ENCODE assay signal across 9 mouse cellular contexts in the genomic region with DNA sequence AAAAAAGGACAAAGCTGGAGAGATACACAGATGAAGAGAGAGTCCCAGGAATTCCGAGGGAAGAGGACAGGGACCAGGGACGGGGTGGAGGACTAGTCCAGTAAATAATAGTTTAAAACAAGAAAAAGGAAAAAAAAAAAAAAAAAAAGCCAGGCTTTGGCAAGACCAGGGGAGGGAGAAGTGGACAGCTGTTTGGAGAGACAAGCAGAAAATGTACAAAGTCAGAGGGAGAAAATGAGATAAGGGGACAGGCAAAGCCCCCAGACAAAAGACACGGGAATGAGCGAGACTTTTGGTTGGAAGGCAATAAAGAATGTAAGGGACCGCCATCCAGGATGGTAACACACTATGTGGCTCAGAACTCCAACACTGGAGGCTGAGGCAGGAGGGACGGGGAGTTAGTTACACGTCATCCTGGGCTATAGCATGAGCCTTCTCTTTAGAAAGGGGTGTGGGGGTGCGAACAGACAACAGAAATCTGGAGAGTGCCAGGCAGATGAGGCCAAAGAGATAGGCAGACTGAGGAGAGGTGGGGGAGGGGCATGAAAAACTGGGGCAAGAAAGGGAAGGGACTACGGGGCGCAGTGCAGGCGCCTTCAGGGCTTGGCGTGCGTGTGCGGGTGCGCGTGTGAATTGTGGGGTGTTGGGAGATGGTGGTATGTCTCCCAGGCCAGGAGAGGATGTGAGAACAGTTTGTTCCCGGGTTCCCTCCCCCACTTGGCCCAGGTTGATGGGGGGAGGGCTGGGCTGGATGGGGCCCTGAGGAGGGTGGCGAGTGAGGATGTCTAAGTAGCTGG. TPM values are rescaled to one million over a fixed set of nuclear protein-coding genes. Genes with fewer than 3 reads are reported as not detected.
DNase-seq lines count a peak whose midpoint lies in the region; ATAC-seq lines count a peak whose summit lies in the region.
"Had no signal": no experiment of that assay in that cellular context is flagged by ENCODE, and none has a peak within 500 bp of the region (broad histone marks: within the 10 kb centered on the region; RNA-seq: fewer than 3 reads in every experiment).

No protein-coding gene starts in this region.

- 3% methylated on average over 18 of the region's 18 CpGs for WGBS in forebrain, embryonic 16.5 days
- 1% methylated on average over 18 of the region's 18 CpGs for WGBS in midbrain, embryonic 10.5 days
- 8% methylated on average over 18 of the region's 18 CpGs for WGBS in stomach, embryonic 16.5 days

- peak; percentile 42 for DNase-seq in cerebellum, adult 9-11 months
- no peak for DNase-seq in cerebellum, postnatal 4 days (ENCODE audit: low spot score in 2 of 2)
- DNase-seq in ES-CJ7 (ENCODE audit: low read depth, low spot score): peak; percentile 60
- DNase-seq in left cerebral cortex, postnatal 25 days (ENCODE audit: low spot score in 2 of 2): peak; percentile 65 to 86
- DNase-seq in midbrain, embryonic 10.5 days (ENCODE audit: low spot score): peak; percentile 64
- no peak for DNase-seq in adrenal gland, adult 2 months

- H3K9me3 ChIP-seq in forebrain, embryonic 16.5 days (ENCODE audit: control insufficient read depth, low read length): no peaks in the 10 kb centered on the region
- H3K9me3 ChIP-seq in midbrain, embryonic 10.5 days (replicated peaks): no peaks in the 10 kb centered on the region
- H3K9me3 ChIP-seq in stomach, embryonic 16.5 days (replicated peaks; ENCODE audit: control insufficient read depth, low read length): no peaks in the 10 kb centered on the region

- H3K36me3 ChIP-seq in forebrain, embryonic 16.5 days (ENCODE audit: control insufficient read depth, insufficient read depth): 0 out of 2 replicates have a peak, but pooled peaks cover 2% of the 10 kb centered on the region
- H3K36me3 ChIP-seq in midbrain, embryonic 10.5 days: peaks cover 42% of the 10 kb centered on the region
- no peaks in the 10 kb centered on the region for H3K36me3 ChIP-seq in stomach, embryonic 16.5 days (ENCODE audit: control insufficient read depth, insufficient read depth, low read length)

- H3K27ac ChIP-seq in forebrain, embryonic 16.5 days (ENCODE audit: low read length): peak overlapping the region; percentile 95
- H3K27ac ChIP-seq in midbrain, embryonic 10.5 days (replicated peaks): peak overlapping the region; percentile 94
- peak overlapping the region; percentile 86 for H3K27ac ChIP-seq in stomach, embryonic 16.5 days (ENCODE audit: low read length)

- ATAC-seq in forebrain, embryonic 16.5 days: peak; percentile 6
- peak; percentile 43 for ATAC-seq in stomach, embryonic 16.5 days (ENCODE audit: insufficient read depth, low FRiP score)

- no peaks in the 10 kb centered on the region for H3K27me3 ChIP-seq in forebrain, embryonic 16.5 days (replicated peaks; ENCODE audit: control insufficient read depth, insufficient read depth, low read length)
- no peaks in the 10 kb centered on the region for H3K27me3 ChIP-seq in midbrain, embryonic 10.5 days (ENCODE audit: low read depth, poor library complexity, severe bottlenecking)
- no peaks in the 10 kb centered on the region for H3K27me3 ChIP-seq in stomach, embryonic 16.5 days (ENCODE audit: control insufficient read depth, insufficient read depth, low read length)

- peak overlapping the region; percentile 46 for H3K4me2 ChIP-seq in forebrain, embryonic 16.5 days (ENCODE audit: low read length)
- H3K4me2 ChIP-seq in stomach, embryonic 16.5 days (ENCODE audit: low read depth, low read length): peak overlapping the region; percentile 46

- no peak overlapping the region; the same call in 1 of the 2 replicates for H3K4me3 ChIP-seq in forebrain, embryonic 16.5 days (replicated peaks; ENCODE audit: low read length)
- H3K4me3 ChIP-seq in midbrain, embryonic 10.5 days: peak overlapping the region; percentile 51
- peak overlapping the region; percentile 32 for H3K4me3 ChIP-seq in stomach, embryonic 16.5 days (replicated peaks; ENCODE audit: low read length)

- peaks cover 73% of the 10 kb centered on the region for H3K4me1 ChIP-seq in forebrain, embryonic 16.5 days (replicated peaks; ENCODE audit: control insufficient read depth, insufficient read depth, low read length)
- peaks cover 87% of the 10 kb centered on the region for H3K4me1 ChIP-seq in midbrain, embryonic 10.5 days
- H3K4me1 ChIP-seq in stomach, embryonic 16.5 days (ENCODE audit: control insufficient read depth, insufficient read depth, low read length): peaks cover 42% of the 10 kb centered on the region

- H3K9ac ChIP-seq in forebrain, embryonic 16.5 days (replicated peaks; ENCODE audit: low read depth, low read length): peak overlapping the region; percentile 30
- peak overlapping the region; percentile 65 for H3K9ac ChIP-seq in stomach, embryonic 16.5 days (ENCODE audit: low read length)

- intact Hi-C loops in left cerebral cortex, postnatal 25 days (cut with DNase I): no loop called here

RNA-seq across cellular contexts. Expression of gene Dpf1, which starts 14.6 kb away (rescaled TPM):
- polyA plus RNA-seq in forebrain, embryonic 16.5 days (2015; fragmentation: Nextera tagmentation; extraction: Ambion mirVana): 259 and 270 TPM in 2 replicates
- 100 to 1,000 TPM; 110 to 115 TPM for total RNA-seq in left cerebral cortex, postnatal 25 days (2021)
- 38.8 and 55.4 TPM in 2 replicates for polyA plus RNA-seq in midbrain, embryonic 10.5 days (2016; fragmentation: Nextera tagmentation; extraction: Ambion mirVana)
- 5.3 and 5.9 TPM in 2 replicates for polyA plus RNA-seq in stomach, embryonic 16.5 days (2015; fragmentation: Nextera tagmentation; extraction: Ambion mirVana)
- 1 to 10 TPM; 1.5 to 3.3 TPM for total RNA-seq in adrenal gland, adult 2 months (2021)
- 2.9 and 3.1 TPM in 2 replicates for polyA plus RNA-seq in adrenal gland, adult 2 months (2012; rRNA removed)
- total RNA-seq: neutrophil, adult 5-6 weeks had no signal

RNA-seq across cellular contexts. Expression of gene Ppp1r14a, which starts 29.2 kb away (rescaled TPM):
- polyA plus RNA-seq in forebrain, embryonic 16.5 days (2015; fragmentation: Nextera tagmentation; extraction: Ambion mirVana): 4.3 and 6.1 TPM in 2 replicates
- 10 to 100 TPM; 13.6 to 14.2 TPM for total RNA-seq in left cerebral cortex, postnatal 25 days (2021)
- 21.9 and 22.2 TPM in 2 replicates for polyA plus RNA-seq in midbrain, embryonic 10.5 days (2016; fragmentation: Nextera tagmentation; extraction: Ambion mirVana)
- 46.8 and 48.8 TPM in 2 replicates for polyA plus RNA-seq in stomach, embryonic 16.5 days (2015; fragmentation: Nextera tagmentation; extraction: Ambion mirVana)
- total RNA-seq in adrenal gland, adult 2 months (2021): 1 to 10 TPM; 5.5 to 9.8 TPM
- 9.2 and 12.1 TPM in 2 replicates for polyA plus RNA-seq in adrenal gland, adult 2 months (2012; rRNA removed)
- total RNA-seq: neutrophil, adult 5-6 weeks had no signal

RNA-seq across cellular contexts. Expression of gene Spint2, which starts 36.6 kb away (rescaled TPM):
- 39.9 and 50.9 TPM in 2 replicates for polyA plus RNA-seq in forebrain, embryonic 16.5 days (2015; fragmentation: Nextera tagmentation; extraction: Ambion mirVana)
- total RNA-seq in left cerebral cortex, postnatal 25 days (2021): 10 to 100 TPM; 21.1 to 24.4 TPM
- polyA plus RNA-seq in midbrain, embryonic 10.5 days (2016; fragmentation: Nextera tagmentation; extraction: Ambion mirVana): 20.5 and 20.8 TPM in 2 replicates
- 399 and 413 TPM in 2 replicates for polyA plus RNA-seq in stomach, embryonic 16.5 days (2015; fragmentation: Nextera tagmentation; extraction: Ambion mirVana)
- 10 to 100 TPM; 44.3 to 53.9 TPM for total RNA-seq in adrenal gland, adult 2 months (2021)
- polyA plus RNA-seq in adrenal gland, adult 2 months (2012; rRNA removed): 61.1 and 90.2 TPM in 2 replicates

Comparison
In these comparisons a context has a peak if more than half of its experiments do, and no peak if none do; other contexts are left out.
1. DNase-seq: peak in cerebellum, adult 9-11 months (single experiment), ES-CJ7 (single experiment), left cerebral cortex, postnatal 25 days (2 of 2) and midbrain, embryonic 10.5 days (single experiment); none in cerebellum, postnatal 4 days (0 of 2) and adrenal gland, adult 2 months (single experiment).
2. Peak in every context shown above with its lines, with median percentiles within 50 percentile points of each other: H3K27ac ChIP-seq.